Mouse (Mus musculus): Measurements from ENCODE around the gene Upk3bl. TPM values are rescaled to one million over a fixed set of nuclear protein-coding genes. Genes with fewer than 3 reads are reported as not detected.
A peak's percentile ranks its signal among the peaks of the same experiment; 100 is the strongest.

Upk3bl gene
- polyA plus RNA-seq, 1 experiment from 2014 or later, result 4.9 TPM

GRCm38 (mm10) chr5:136082345-136082744, 28.1 kb downstream of the Upk3bl start:
- Histone ChIP-seq H3K36me3 (no peaks in the 10 kb centered on the region), H3K4me3 (no peak overlapping the region), H3K4me1 (peaks cover 24% of the 10 kb centered on the region), H3K27me3 (ENCODE audit: low read depth, poor library complexity, severe bottlenecking) (peaks cover 41% of the 10 kb centered on the region), H3K9me3 (replicated peaks) (no peaks in the 10 kb centered on the region), H3K27ac (no peak overlapping the region)
- DNase-seq (ENCODE audit: low spot score), result no peak
- WGBS, result 72% methylated on average over 4 of the region's 4 CpGs

GRCm38 (mm10) chr5:136083669-136084107, 29.4 kb downstream of the Upk3bl start, which contains the start of gene Rasa4:
Rasa4 (plus strand) TSS chr5:136083916.
- H3K4me1 ChIP-seq, result peaks cover 25% of the 10 kb centered on the region
- 1% methylated on average over 28 of the region's 28 CpGs for WGBS
- DNase-seq (ENCODE audit: low spot score), result peak; percentile 89
- peak within 1 kb of the TSS; percentile 66 for H3K4me3 ChIP-seq
- H3K9me3 ChIP-seq (replicated peaks), result no peaks in the 10 kb centered on the region
- H3K36me3 ChIP-seq, result no peaks in the 10 kb centered on the region
- peak within 1 kb of the TSS; percentile 50; the same call in 1 of the 2 replicates for H3K27ac ChIP-seq
- H3K27me3 ChIP-seq (ENCODE audit: low read depth, poor library complexity, severe bottlenecking), result peaks cover 50% of the 10 kb centered on the region

- H3K27me3 ChIP-seq (ENCODE audit: low read depth, poor library complexity, severe bottlenecking), result peaks cover 53% of the 10 kb centered on the region
- DNase-seq (ENCODE audit: low spot score), result no peak
- peaks cover 29% of the 10 kb centered on the region for H3K4me1 ChIP-seq
- H3K27ac ChIP-seq, result peak overlapping the region; percentile 50; the same call in 1 of the 2 replicates
- H3K4me3 ChIP-seq, result peak overlapping the region; percentile 66
- no peaks in the 10 kb centered on the region for H3K9me3 ChIP-seq (replicated peaks)
- no peaks in the 10 kb centered on the region for H3K36me3 ChIP-seq
- WGBS, result 2% methylated on average over 23 of the region's 23 CpGs
These were observed 30.0 kb downstream of the Upk3bl start for GRCm38 (mm10) chr5:136084144-136084881.

GRCm38 (mm10) chr5:136084891-136085651, 30.8 kb downstream of the Upk3bl start:
- Histone ChIP-seq H3K27me3 (ENCODE audit: low read depth, poor library complexity, severe bottlenecking) (peaks cover 53% of the 10 kb centered on the region), H3K4me3 (peak overlapping the region; percentile 66), H3K27ac (0 out of 2 replicates have a peak overlapping the region, but pooled peaks have one; percentile 0), H3K36me3 (no peaks in the 10 kb centered on the region), H3K4me1 (peaks cover 29% of the 10 kb centered on the region), H3K9me3 (replicated peaks) (no peaks in the 10 kb centered on the region)
- DNase-seq (ENCODE audit: low spot score), result peak; percentile 43
- 5% methylated on average over 20 of the region's 21 CpGs for WGBS

DNA sequence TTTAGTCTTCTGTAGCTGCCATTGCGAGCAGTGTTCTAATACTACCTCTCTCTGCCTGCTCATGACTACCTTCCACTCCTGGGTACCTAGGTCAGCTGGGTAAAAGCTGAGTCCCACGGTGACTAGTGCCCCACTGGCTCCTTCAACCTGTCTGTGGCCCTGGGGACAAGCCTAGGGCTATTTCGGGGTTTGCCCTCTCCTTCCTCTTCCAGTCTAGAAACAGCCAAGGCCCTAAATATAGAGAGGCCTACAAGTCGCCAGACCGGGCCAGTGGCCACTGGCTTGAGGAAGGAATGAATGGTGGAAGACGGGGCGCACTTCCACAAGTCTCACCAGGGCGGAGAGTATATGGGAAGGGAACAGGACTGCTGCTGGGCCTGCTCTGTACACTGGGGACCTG, 32.0 kb downstream of the Upk3bl start:
- Histone ChIP-seq H3K27me3 (ENCODE audit: low read depth, poor library complexity, severe bottlenecking) (peaks cover 59% of the 10 kb centered on the region), H3K4me1 (peaks cover 29% of the 10 kb centered on the region), H3K36me3 (no peaks in the 10 kb centered on the region), H3K4me3 (no peak overlapping the region), H3K9me3 (replicated peaks) (no peaks in the 10 kb centered on the region), H3K27ac (no peak overlapping the region)
- DNase-seq (ENCODE audit: low spot score), result no peak
- 89% methylated on average over 8 of the region's 8 CpGs for WGBS

DNA sequence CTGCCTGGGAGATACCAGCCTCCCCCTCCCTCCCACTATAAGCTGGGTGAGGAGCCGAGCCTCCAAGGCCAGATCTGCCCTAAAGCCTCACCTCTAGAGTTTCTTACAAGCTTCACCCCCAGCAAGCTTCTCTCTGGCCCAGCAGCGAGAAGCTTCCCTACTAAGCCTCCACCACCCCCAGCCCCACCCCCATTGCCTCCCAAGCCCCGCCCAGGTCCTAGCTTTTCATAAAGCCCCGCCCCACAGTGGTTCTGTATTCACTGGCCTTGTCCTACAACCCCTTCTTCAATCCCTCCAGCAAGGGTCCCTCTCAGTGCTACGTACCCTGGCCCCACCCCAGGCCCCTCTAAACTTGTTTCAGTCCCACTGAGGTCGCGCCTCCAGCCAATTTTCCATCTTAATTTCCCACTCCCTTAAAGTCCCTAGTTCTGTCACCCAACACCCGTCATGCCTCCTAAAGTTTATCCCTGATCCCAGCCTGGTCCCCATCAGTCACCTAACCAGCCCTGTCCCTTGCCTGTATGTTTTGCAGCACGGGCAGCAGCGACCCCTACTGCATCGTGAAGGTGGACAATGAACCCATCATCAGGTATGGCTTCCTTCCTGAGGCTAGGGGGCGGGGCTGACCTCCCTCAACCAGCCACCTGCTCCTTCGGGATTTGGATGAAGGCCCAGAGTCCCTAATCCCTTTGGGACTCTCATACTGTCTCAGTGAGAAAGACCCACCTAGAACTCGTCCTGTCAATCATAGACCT, 34.7 kb downstream of the Upk3bl start:
- no peak overlapping the region for H3K27ac ChIP-seq

GRCm38 (mm10) chr5:136091927-136092326, 37.6 kb downstream of the Upk3bl start:
- Histone ChIP-seq H3K4me3 (no peak overlapping the region), H3K4me1 (peaks cover 5% of the 10 kb centered on the region; the same call in 1 of the 2 replicates), H3K27me3 (ENCODE audit: low read depth, poor library complexity, severe bottlenecking) (peaks cover 22% of the 10 kb centered on the region), H3K9me3 (replicated peaks) (no peaks in the 10 kb centered on the region), H3K36me3 (no peaks in the 10 kb centered on the region), H3K27ac (no peak overlapping the region)
- 70% methylated on average over 5 of the region's 5 CpGs for WGBS
- DNase-seq (ENCODE audit: low spot score), result no peak

More for the DNA sequence above, 34.7 kb downstream of the Upk3bl start:
- H3K4me3 ChIP-seq, result no peak overlapping the region
- no peaks in the 10 kb centered on the region for H3K36me3 ChIP-seq
- peaks cover 22% of the 10 kb centered on the region for H3K4me1 ChIP-seq
- H3K9me3 ChIP-seq (replicated peaks), result no peaks in the 10 kb centered on the region
- 17% methylated on average over 14 of the region's 14 CpGs for WGBS
- DNase-seq (ENCODE audit: low spot score), result no peak
- H3K27me3 ChIP-seq (ENCODE audit: low read depth, poor library complexity, severe bottlenecking), result peaks cover 51% of the 10 kb centered on the region

DNA sequence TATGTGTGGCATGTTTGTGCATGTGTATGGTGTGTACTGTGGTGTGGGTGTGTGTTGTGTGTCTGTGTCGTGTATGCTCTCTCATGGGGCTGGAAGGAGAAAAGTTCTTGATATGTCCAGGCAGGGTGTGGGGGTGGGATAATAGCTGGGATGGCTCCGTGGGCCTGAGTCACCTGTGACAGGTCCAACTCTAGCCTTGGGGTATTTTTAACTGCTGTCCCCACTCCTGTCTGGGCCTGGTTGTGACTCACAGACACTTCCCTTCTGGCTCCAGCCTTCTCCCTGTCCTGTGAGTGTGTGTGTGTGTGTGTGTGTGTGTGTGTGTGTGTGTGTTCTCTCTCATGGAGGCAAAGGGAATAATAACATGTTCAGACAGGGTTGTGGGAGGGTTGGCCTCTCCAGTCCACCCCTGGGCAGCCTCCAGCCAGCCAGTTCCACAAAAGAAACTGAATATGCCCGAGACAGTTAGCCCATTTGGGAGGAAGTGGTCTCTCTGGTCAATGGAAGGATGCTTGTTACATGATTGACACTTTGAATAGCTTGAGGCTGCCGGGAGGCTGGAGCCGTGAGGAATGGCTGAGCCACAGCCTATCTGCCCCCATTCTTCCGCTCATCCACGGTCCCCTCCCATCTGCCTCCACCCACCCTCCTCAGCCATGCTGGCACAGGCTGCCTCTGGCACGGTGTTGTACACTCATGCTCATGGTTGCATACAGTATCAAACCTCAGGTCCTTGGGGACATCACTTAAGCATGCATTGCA, 40.1 kb downstream of the Upk3bl start:
- WGBS, result 75% methylated on average over 8 of the region's 8 CpGs
- Histone ChIP-seq H3K36me3 (no peaks in the 10 kb centered on the region), H3K27ac (no peak overlapping the region), H3K27me3 (ENCODE audit: low read depth, poor library complexity, severe bottlenecking) (0 out of 2 replicates have a peak, but pooled peaks cover 6% of the 10 kb centered on the region), H3K4me1 (no peaks in the 10 kb centered on the region; the same call in 1 of the 2 replicates), H3K4me3 (no peak overlapping the region), H3K9me3 (replicated peaks) (no peaks in the 10 kb centered on the region)
- DNase-seq (ENCODE audit: low spot score), result no peak

DNA sequence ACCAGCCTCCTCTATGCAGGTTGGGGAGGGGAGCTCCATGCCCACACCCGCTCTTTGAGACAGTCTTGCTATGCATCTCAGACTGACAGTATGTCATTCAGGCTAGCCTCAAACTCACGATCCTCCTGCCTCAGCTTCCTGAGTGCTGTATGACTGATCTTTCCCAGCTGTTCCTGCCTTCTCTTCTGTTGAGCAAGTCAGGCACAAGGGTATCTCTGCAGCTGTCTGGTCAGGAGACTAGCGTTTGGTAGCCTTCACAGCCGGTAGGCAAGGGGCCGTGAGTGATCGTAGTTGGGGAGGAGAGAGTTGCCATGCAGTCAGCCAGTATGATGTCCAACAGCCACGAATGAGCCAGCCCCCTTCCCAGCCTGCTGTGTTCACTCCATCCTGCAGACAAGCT, 40.8 kb downstream of the Upk3bl start:
- DNase-seq (ENCODE audit: low spot score), result no peak
- WGBS, result 77% methylated on average over 7 of the region's 7 CpGs
- H3K9me3 ChIP-seq (replicated peaks), result no peaks in the 10 kb centered on the region
- no peaks in the 10 kb centered on the region; the same call in 1 of the 2 replicates for H3K4me1 ChIP-seq
- H3K4me3 ChIP-seq, result no peak overlapping the region
- no peaks in the 10 kb centered on the region for H3K36me3 ChIP-seq
- H3K27ac ChIP-seq, result no peak overlapping the region
- H3K27me3 ChIP-seq (ENCODE audit: low read depth, poor library complexity, severe bottlenecking), result 0 out of 2 replicates have a peak, but pooled peaks cover 6% of the 10 kb centered on the region

- H3K27ac ChIP-seq, result no peak overlapping the region
- WGBS, result 89% methylated on average over 10 of the region's 10 CpGs
- H3K27me3 ChIP-seq (ENCODE audit: low read depth, poor library complexity, severe bottlenecking), result peaks cover 25% of the 10 kb centered on the region
- H3K4me1 ChIP-seq, result peaks cover 15% of the 10 kb centered on the region
- H3K36me3 ChIP-seq, result no peaks in the 10 kb centered on the region
- no peak overlapping the region for H3K4me3 ChIP-seq
- no peak for DNase-seq (ENCODE audit: low spot score)
- no peaks in the 10 kb centered on the region for H3K9me3 ChIP-seq (replicated peaks)
These were observed 44.2 kb downstream of the Upk3bl start for GRCm38 (mm10) chr5:136098536-136098935.

- Histone ChIP-seq H3K27ac (no peak overlapping the region), H3K27me3 (ENCODE audit: low read depth, poor library complexity, severe bottlenecking) (peaks cover 35% of the 10 kb centered on the region), H3K4me1 (peaks cover 15% of the 10 kb centered on the region), H3K9me3 (replicated peaks) (no peaks in the 10 kb centered on the region), H3K36me3 (no peaks in the 10 kb centered on the region), H3K4me3 (peak overlapping the region; percentile 42)
- peak; percentile 82 for DNase-seq (ENCODE audit: low spot score)
- 8% methylated on average over 41 of the region's 41 CpGs for WGBS
These were observed 48.0 kb downstream of the Upk3bl start for GRCm38 (mm10) chr5:136102099-136102820.

Measured in limb, embryonic 10.5 days (tissue).